Mouse (Mus musculus): ENCODE measurements around the gene Zfp672.

The Zfp672 gene

DNA sequence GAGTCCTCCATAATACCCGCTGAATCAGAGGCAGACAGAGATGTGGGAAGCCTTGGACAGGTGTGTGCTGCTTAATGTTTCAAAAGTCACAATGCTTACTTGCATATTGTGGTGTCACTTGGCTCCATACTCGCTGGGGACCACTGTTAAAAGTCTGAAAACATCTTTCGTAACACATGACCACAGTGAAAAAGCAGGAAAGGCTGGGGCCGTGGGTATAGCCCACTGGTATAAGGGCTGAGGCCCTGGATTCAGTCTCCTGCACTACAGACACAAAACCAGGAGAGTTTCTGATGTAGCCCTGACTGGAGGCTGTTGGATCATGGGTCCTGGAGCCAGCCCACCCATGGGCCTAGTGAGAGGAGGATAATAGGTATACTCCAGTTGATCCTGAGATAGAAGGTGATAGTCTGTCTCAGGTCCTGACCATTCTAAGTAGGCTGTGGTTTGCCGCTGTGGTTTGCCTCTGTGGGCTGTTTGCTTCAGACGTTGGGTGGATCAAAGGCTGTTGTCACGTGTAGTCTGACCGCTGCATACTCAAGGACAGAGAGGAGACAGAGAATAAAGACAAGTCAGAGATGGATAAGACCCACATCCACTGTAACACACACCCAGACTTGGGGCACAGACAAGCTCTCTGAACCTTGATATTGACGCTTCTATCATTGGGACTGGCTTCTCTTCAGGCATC is 40.0 kb downstream of the Zfp672 start:
- no peak for DNase-seq (ENCODE audit: extremely low spot score, low read depth, low spot score)

DNA sequence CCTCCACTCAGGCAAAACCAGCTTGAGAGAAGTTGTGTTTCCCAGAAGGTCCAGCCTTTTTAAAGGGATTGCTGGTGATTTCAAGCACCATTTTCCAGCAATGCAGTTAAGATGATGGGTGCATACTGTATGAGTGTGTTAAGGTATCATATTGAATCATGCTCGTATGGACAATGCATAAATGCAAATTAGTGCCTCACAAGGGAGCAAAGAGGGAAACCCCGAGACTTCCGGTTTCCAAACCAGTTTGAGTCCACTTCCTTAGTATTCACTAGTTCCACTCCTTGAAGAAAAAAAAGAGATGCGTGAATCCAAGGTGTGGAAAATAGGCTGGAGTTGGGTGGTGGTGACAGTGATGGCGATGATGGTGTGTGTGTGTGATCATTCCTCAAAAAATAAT is 47.6 kb downstream of the Zfp672 start:
- no peak for DNase-seq (ENCODE audit: extremely low spot score, low read depth, low spot score)

DNA sequence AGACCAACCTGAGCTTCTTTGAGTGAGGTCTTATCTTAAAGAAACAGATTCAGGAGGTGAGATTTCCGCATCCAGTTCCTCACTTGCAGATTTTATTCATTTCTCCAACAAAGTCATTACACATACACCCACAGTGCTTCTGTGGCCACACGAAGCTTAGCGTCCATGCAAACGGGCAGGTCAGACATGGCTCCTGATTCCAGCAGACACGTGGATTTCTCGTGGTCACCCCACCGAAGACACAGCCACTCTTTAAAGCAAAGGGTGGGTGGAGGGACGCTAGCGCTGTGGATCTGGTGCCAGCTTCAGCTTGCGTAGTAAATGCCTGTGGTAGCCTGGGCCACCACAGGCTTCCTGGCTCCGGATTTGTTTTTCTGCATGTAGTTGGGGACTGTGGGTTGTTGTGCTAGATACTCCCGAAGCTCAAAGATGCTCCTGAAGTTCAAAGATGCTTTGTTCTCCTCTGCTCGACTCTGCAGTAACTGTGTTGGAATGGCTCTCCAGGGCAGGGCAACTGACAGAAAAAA is 48.1 kb downstream of the Zfp672 start:
- no peak for DNase-seq (ENCODE audit: extremely low spot score, low read depth, low spot score)

DNA sequence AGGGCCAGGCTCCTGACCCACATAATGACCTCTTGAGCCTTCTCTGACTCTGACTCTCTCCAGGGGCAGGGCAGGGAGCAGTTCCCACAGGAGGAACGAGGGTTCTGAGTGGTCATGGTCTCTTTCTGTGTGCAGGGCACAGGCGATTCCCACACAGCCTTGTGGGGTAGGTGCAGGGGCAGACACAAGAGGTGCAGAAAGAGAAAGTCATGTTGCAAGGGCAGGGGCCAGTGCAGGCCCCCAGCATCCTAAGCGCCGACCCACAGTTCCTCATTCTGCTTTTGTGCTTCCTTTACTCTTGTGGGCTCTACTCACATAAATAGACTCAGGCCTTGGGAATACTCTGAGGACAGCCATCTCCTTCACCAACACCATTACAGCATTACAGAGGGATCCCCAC is 54.4 kb downstream of the Zfp672 start:
- no peak for DNase-seq (ENCODE audit: extremely low spot score, low read depth, low spot score)

DNA sequence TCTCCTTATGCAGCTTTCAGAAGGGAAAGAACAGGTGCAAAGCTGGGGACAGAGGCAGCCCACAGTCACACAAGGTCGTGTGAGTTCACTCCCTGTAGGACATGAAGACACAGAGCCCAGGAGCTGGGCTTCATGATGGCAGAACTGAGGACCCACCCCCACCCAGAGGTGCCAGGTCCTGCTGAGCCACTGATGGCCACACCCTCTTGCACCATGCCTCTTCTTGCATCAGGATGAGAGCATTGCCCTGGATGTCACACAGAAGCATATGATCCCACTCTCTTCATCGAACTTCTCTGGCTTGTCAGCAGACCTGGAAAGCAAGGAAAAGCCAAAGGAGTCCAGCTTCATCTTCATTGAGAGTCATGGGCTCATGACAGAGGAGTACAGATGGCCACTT is 55.6 kb downstream of the Zfp672 start, which contains the start of gene 4930438A08Rik:
Gene 4930438A08Rik, plus strand, starts transcription at position 228 of the 400 bp plus-strand sequence.
- no peak for DNase-seq (ENCODE audit: extremely low spot score, low read depth, low spot score)

DNA sequence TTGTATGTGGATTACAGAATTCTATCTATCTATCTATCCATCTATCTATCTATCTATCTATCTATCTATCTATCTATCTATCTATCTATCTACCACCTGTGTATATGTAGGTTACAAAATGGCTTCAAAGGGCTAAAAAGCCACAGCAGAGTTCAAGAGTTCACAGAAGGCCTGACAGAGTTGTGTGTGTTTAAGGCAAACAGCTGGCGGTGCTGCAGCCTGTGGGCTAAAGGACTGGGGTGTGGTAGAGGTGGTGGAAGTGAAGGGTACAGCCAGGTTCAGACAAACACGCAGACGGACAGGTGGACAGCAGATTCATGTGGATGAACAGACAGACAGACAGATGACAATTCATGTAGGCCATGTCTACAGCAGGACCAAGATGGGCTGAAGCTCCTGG is 61.9 kb downstream of the Zfp672 start:
- DNase-seq (ENCODE audit: extremely low spot score, low read depth, low spot score): no peak

Data from hindlimb bud, embryonic 11.5 days (tissue).